Mouse (Mus musculus) heart, adult 18-20 months (tissue): Measurements from ENCODE around the gene Porcn. TPM values are rescaled to one million over a fixed set of nuclear protein-coding genes. Genes with fewer than 3 reads are reported as not detected.
A peak's percentile ranks its signal among the peaks of the same experiment; 100 is the strongest.

Experiments
- DNase-seq, 2 experiments: peaks; one replicate each; pipeline ENCODE4 v3.0.0; 2021 to 2022; ENCODE audit warnings: mixed read lengths in 1 of 2
- total RNA-seq, 2 experiments: library from RNA; stranded (reverse); gene quantifications; 2 replicates each; pipeline ENCODE4 v1.2.3; 2021

The Porcn gene
- total RNA-seq, 2 experiments from 2014 or later: 2.0 to 3.0 TPM

DNA sequence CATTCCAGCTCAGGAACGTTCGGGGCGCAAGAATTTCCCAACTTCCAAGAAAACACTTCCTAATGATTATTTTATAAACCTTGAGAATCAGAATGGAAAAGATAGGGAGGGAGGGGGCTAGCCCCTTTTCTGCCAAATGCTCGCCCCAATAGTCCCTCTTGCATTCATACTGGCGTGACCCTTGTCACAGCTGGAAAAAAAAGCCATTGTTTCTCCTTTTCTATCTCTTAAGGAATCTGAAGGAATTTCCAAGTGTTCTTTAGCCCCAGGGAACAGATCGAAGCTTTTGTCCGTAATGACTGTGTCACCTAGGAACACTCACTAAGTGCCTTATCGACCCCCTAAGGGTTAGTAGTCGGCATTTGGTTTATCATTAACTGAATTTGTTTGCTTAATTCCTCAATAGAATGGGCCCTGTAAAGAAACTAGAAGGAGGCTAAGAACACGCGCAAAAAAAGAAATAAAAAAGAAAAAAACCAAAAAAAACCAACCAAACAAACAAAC lies 421 bp upstream of the Porcn start:
- DNase-seq: no peak

- DNase-seq: no peak
Measured at GRCm38 (mm10) chrX:8205551-8205950, 774 bp downstream of the Porcn start.

- no peak for DNase-seq
Measured at GRCm38 (mm10) chrX:8205088-8205487, 1.2 kb downstream of the Porcn start.

- no peak for DNase-seq
Measured at GRCm38 (mm10) chrX:8204076-8204475, 2.2 kb downstream of the Porcn start.

GRCm38 (mm10) chrX:8203105-8203504 lies 3.2 kb downstream of the Porcn start:
- no peak for DNase-seq

DNA sequence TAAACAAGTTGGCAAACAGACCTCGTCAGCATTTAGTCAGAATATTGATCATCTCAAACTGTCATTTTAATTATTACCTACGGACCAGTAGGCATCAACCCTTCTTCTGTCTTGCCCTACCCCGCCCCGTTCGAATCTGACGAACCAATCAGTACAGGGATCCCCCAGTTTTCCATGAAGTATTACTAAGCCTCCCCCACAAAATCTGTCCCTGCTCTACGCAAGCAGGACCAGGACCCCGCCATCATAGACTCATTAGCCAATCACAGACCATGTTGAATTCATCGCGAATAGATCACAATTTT lies 13.0 kb downstream of the Porcn start, which contains the start of gene Ebp:
Ebp (minus strand) TSS at position 94 of the 305 bp plus-strand sequence.
- peak in 1 of 2 experiments; percentile 4 for DNase-seq

- peak; percentile 81 to 92 for DNase-seq
Measured at GRCm38 (mm10) chrX:8192640-8193418, 13.5 kb downstream of the Porcn start.

GRCm38 (mm10) chrX:8192126-8192639 lies 14.1 kb downstream of the Porcn start:
- DNase-seq: no peak

GRCm38 (mm10) chrX:8182871-8183540 lies 23.3 kb downstream of the Porcn start:
- DNase-seq: no peak

GRCm38 (mm10) chrX:8179646-8180045 lies 26.7 kb downstream of the Porcn start:
- no peak for DNase-seq

DNA sequence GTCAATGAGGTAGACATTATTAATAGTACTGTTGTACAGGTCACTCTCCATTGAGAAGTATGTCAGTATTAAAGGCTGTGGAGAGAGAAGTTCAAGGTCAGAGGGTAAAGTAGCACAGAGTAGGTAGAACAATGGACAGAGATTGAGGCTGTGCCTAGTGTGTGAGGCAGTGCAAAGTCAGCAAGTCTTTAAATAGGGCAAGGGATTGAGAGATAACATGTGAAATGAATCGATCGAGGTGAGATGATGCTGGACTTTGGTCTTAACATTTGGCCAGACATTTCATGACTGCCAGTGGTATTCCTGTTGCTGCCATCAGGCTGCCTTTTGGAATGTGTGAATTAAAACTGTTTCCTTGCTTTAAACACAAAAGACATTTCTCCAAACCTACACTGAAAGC lies 27.5 kb downstream of the Porcn start:
- no peak for DNase-seq

- peak; percentile 89 to 91 for DNase-seq
Measured at GRCm38 (mm10) chrX:8175504-8176385, 30.6 kb downstream of the Porcn start, which contains the start of gene Tbc1d25. Gene Tbc1d25, minus strand, starts transcription at chrX:8176181.

DNA sequence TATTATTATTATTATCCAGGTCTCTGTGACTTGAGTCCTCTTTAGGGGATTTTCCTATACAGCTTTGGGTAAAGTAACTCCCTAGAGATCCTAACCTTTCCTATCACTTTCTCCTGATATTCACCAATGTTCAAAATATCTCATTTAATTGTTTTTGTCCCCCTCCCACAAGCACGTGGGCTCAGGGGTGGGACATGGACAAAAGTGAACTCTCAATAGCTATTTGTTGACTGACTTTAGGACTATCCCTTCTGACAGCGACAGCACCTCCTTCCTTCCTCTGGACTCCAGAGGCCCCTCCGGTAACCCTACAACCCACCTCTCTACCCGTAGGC lies 31.2 kb downstream of the Porcn start:
- no peak for DNase-seq

GRCm38 (mm10) chrX:8167716-8168647 lies 38.3 kb downstream of the Porcn start:
- no peak for DNase-seq

DNA sequence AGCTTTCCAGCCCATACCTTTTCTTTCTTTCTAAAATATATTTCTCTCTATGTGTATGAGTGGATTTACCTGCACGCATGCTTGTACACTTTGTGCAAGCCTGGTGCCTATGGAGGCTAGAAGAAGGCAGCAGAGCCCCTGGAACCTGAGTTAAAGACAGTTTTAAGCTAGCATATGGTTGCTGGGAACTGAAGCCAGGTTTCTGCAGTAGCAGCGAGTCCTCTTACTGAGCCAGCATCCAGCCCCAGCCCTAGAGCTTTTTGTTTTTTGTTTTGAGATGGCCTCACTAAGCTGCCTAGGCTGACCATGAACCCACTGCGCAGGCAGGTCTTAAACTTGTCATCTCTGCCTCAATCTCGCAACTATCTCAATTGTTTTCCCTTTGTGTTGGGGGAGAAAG lies 41.9 kb downstream of the Porcn start:
- no peak for DNase-seq

GRCm38 (mm10) chrX:8163076-8163475 lies 43.2 kb downstream of the Porcn start:
- DNase-seq: peak; percentile 7 to 14

- DNase-seq: peak; percentile 88 to 92
Measured at GRCm38 (mm10) chrX:8145153-8145991, 61.0 kb downstream of the Porcn start, which contains the start of gene Rbm3. Gene Rbm3, minus strand, starts transcription at chrX:8145880.
